Mouse (Mus musculus): ENCODE data around the gene Mettl22.

DNA sequence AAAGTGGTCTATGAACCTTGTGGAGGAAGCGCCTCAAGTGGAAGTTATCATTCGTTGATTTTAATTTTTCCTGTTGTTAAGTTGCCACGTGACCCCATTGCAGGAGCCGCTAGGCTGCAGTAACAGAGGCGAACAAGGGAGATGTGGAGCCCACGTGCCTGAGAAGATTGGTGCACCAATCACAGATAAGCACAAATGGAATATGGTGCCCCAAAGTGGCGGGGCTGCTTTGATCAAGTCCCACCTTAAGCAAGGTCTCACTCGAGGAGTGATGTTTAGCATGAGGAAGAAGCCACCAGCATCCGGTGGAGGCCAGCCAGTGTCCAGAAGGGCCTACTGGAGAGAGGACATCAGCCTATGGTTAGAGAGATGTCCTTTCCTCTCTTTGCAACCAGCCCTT is 61.9 kb downstream of the Mettl22 start:
- TF ChIP-seq POLR2A (IDR thresholded peaks at IDR 0.05; ENCODE audit: control insufficient read depth, extremely low read depth, insufficient read depth, low read length, poor library complexity) = no peak
- TF ChIP-seq CTCF (IDR thresholded peaks at IDR 0.05; ENCODE audit: borderline replicate concordance, control insufficient read depth, extremely low read depth, insufficient read depth, low read length, poor library complexity) = no peak
